Mouse (Mus musculus) cerebellum, adult 8-10 months (tissue): ENCODE measurements around the gene Klhdc2.

ENCODE experiments used
- DNase-seq: peaks from one replicate; pipeline ENCODE4 v3.0.0; 2022

Klhdc2 gene

DNA sequence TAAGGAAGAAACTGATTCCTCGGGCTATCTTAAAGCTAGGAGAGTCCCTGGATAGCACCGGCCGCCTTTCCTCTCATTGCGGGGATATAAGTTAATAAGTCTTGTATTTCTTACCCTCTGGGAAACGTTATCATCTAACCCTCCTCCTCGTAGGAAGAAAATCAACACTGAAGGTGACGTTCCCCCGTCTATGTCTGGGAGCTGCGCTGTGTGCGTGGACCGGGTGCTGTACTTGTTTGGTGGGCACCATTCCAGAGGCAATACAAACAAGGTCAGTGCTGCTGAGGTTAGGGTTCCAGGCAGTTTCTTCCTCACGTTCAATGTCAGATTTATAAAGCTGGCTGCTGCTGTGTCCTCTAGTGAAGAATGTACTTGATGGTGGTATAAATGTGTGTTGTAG, 5.7 kb downstream of the Klhdc2 start:
- DNase-seq: no peak

GRCm38 (mm10) chr12:69304051-69304450, 7.6 kb downstream of the Klhdc2 start:
- no peak for DNase-seq

DNA sequence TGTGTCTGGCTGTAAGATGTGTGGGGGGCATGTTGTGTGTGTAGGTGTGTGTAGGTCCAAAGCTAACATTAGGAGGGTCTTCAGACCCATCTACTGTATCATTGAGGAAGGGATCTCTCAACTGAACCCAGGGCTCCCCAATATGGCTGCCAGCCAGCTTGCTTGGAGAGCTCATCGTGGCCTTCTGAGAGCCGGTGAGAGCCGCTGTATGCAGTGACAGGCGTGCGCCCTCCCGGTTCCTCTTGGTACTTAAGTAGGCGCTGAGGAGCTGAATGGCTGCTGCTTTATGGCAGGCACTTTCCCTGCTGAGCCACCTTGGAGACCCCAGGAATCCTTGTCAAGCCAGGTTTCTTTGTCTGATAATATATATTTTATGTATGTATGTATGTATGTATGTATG, 9.9 kb downstream of the Klhdc2 start:
- DNase-seq: no peak

DNA sequence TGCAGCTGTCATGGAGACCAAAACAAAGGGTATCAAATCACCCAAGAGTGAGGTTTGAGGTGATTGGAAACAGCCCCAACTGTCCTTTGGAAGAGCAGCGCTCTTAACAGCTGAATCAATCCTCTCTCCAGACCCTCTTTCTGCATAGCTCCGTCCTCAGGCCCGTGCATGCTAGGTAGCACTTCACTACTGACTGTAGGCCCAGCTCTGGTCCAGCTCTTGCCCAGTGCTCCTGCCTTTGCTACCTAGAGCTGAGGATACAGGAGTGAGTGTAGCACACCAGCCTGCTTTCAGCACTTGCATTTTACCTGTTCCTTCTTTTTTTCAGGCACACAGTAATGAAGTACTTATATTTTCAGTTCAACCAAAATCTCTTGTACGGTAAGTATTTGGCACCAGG, 13.2 kb downstream of the Klhdc2 start:
- DNase-seq: no peak

DNA sequence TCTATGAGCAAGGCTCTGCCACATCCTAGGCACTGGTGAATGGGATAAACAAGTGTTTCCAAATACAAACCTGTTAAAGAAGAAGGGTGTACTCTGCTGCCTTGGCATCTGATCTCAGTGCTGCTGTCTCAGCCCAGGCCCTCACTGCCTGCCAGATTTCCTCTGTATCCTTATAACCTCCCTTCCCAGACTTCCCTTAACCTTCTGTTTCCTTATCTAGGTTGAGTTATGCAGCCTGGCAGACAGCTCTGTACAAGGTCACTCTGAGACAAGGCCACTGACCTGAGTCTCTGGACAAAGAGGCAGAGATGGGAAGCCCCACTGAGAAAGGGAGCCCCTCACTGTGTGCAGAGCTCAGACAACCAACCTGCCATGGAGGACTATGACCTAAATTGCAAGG, 21.9 kb downstream of the Klhdc2 start:
- no peak for DNase-seq

GRCm38 (mm10) chr12:69331187-69331586, 34.7 kb downstream of the Klhdc2 start:
- DNase-seq: no peak

DNA sequence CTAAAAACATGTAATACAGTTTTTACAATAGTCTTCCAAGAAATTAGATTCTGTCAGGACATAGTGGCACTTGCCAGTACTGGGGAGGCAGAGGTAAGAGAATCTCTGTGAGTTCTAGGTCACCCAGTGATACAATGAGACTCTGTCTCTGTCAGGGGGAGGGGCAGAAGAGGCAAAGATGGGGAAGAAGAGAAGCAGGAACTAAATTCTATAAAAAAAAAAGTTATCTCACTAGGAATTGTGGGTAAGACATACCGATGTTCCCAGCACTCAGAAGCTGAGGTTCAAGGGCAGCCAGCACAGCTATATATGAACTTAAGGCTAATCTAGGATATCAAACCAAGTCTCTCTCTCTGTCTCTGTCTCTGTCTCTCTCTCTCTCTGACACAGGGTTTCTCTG, 35.7 kb downstream of the Klhdc2 start:
- DNase-seq: no peak

- DNase-seq: no peak
Measured at GRCm38 (mm10) chr12:69333547-69333946, 37.1 kb downstream of the Klhdc2 start.

DNA sequence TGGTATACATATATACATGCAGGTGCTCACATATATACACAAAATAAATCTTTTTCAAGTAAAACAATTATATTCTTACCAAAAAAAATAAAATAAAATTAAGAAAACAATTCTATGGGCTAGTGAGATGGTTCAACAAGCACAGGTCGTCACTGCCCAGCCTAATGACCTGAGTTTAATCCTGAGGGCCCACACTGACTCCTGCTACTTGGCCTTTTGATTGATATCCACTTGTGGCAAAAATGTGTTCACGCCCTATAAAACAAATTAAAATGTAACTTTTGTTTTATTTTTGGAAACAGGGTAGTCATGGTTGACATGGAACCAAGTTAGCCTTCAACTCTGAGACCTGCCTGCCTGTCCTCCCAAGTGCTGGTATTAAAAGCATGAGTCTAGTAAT, 53.4 kb downstream of the Klhdc2 start:
- no peak for DNase-seq

GRCm38 (mm10) chr12:69351685-69352084, 55.2 kb downstream of the Klhdc2 start:
- DNase-seq: no peak

- DNase-seq: peak; percentile 86
Measured at GRCm38 (mm10) chr12:69356546-69357299, 60.2 kb downstream of the Klhdc2 start, which contains the start of gene Nemf. Gene Nemf (minus strand): TSS chr12:69357165.

GRCm38 (mm10) chr12:69357300-69357646, 60.8 kb downstream of the Klhdc2 start:
- no peak for DNase-seq
